Mouse (Mus musculus): ENCODE measurements around the gene Clec2e. TPM values are rescaled to one million over a fixed set of nuclear protein-coding genes. Genes with fewer than 3 reads are reported as not detected.
"Not testable (repeated sequence)": the region's sequence is repeated elsewhere in the genome, so short reads cannot be mapped to it uniquely, and the experiment has no call there.

Clec2e gene
- total and polyA plus RNA-seq, 3 experiments = not detected

DNA sequence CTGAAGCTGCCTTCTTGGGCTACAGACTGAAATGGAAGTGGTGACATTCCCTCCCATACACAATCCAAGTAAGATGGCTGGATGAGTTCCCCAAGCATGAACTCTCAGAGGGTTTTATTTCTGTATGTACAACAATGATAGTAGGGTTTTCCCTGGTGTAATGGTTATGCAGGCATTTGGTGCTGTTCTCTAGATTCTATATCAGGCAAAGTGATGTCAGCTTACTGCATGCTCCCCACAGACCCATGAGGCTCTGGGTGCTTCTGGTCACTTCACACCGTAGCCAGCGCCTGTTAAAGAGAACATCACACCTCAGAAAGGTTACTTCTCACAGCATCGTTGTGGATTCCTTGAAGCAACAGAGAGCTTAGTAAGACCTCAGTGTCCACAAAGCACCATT, 13.5 kb upstream of the Clec2e start:
- peak; percentile 28; the same call in 1 of the 2 replicates for TF ChIP-seq JUN (IDR thresholded peaks at IDR 0.05; ENCODE audit: insufficient read depth, low read depth, low read length)
- TF ChIP-seq MEF2A (IDR thresholded peaks at IDR 0.05; ENCODE audit: borderline replicate concordance, low read depth, low read length) = peak; percentile 93
- H3K79me2 ChIP-seq (replicated peaks; ENCODE audit: control insufficient read depth, extremely low read depth, insufficient read depth, poor library complexity, severe bottlenecking); H3K4me3 ChIP-seq (replicated peaks in 1 of 3; ENCODE audit: low read depth in 2 of 3, low read length in 2 of 3, poor library complexity in 1 of 3); H3K4me2 ChIP-seq (ENCODE audit: insufficient read depth, low read depth, poor library complexity, severe bottlenecking); H3K9me3 ChIP-seq (replicated peaks; ENCODE audit: low read length); H3K27me3 ChIP-seq (replicated peaks); in situ Hi-C loops (cut with MboI; ENCODE audit: low pct_ligation_motif_present, low pct_unique_long_range_greater_than_20kb, low sequenced_read_pairs); dilution Hi-C loops (cut with MboI; ENCODE audit: extremely low pct_ligation_motif_present, extremely low pct_unique_long_range_greater_than_20kb, low sequenced_read_pairs); H3K36me3 ChIP-seq (replicated peaks in 1 of 2; ENCODE audit: control insufficient read depth in 1 of 2, insufficient read depth in 1 of 2, low read length in 1 of 2); H3K27ac ChIP-seq (ENCODE audit: insufficient read depth, low read depth): not testable (repeated sequence)
- DNase-seq (ENCODE audit: extremely low read depth) = peak; percentile 18
- H3K4me1 ChIP-seq (ENCODE audit: control insufficient read depth in 1 of 2, insufficient read depth in 2 of 2) = peaks cover 9 to 26% of the 10 kb centered on the region in 2 experiments
- H3K9ac ChIP-seq (ENCODE audit: insufficient read depth, low read depth) = 0 out of 2 replicates have a peak overlapping the region, but pooled peaks have one; percentile 6

DNA sequence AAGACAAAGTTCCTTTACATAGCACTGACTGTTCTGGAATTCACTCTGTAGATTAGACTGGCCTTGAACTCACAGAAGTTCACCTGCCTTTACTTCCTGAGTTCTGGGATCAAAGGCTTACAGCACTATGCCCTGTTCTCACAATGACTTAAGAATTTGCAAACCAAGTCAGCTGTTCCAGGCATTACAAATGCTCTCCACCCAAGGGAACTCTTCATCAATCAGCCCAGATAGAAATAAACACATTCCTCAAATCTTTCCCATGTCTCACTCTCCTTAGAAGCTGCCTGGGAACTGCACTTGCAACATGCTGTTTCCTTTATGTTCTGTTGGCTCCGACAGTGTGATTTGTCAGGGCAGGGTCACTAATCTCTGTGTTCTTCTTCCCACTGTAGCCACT, 13.1 kb upstream of the Clec2e start:
- H3K4me1 ChIP-seq (ENCODE audit: control insufficient read depth in 1 of 2, insufficient read depth in 2 of 2) = peaks cover 9 to 26% of the 10 kb centered on the region in 2 experiments
- H3K36me3 ChIP-seq (replicated peaks in 1 of 2; ENCODE audit: control insufficient read depth in 1 of 2, insufficient read depth in 1 of 2, low read length in 1 of 2) = no peaks in the 10 kb centered on the region
- H3K27ac ChIP-seq (ENCODE audit: insufficient read depth, low read depth) = no peak overlapping the region
- H3K27me3 ChIP-seq (replicated peaks) = no peaks in the 10 kb centered on the region
- no peak for DNase-seq (ENCODE audit: extremely low read depth)
- no peak overlapping the region for H3K4me3 ChIP-seq (replicated peaks in 1 of 3; ENCODE audit: low read depth in 2 of 3, low read length in 2 of 3, poor library complexity in 1 of 3)
- no peaks in the 10 kb centered on the region for H3K9me3 ChIP-seq (replicated peaks; ENCODE audit: low read length)
- no peak for TF ChIP-seq USF1 (IDR thresholded peaks at IDR 0.05; ENCODE audit: low read depth, low read length)
- TF ChIP-seq JUN (IDR thresholded peaks at IDR 0.05; ENCODE audit: insufficient read depth, low read depth, low read length) = no peak
- TF ChIP-seq USF2 (conservative IDR thresholded peaks at IDR 0.05; ENCODE audit: low read depth, low read length) = no peak
- no peak for TF ChIP-seq NELFE (IDR thresholded peaks at IDR 0.05; ENCODE audit: low read depth, low read length)
- no peak for TF ChIP-seq RCOR1 (conservative IDR thresholded peaks at IDR 0.05; ENCODE audit: low read depth, low read length)
- TF ChIP-seq EP300 (IDR thresholded peaks at IDR 0.05; ENCODE audit: low read length) = no peak
- H3K9ac ChIP-seq (ENCODE audit: insufficient read depth, low read depth) = 0 out of 2 replicates have a peak overlapping the region, but pooled peaks have one; percentile 6
- dilution Hi-C loops (cut with MboI; ENCODE audit: extremely low pct_ligation_motif_present, extremely low pct_unique_long_range_greater_than_20kb, low sequenced_read_pairs) (no loop called here), in situ Hi-C loops (cut with MboI; ENCODE audit: low pct_ligation_motif_present, low pct_unique_long_range_greater_than_20kb, low sequenced_read_pairs) (no loop called here)
- H3K4me2 ChIP-seq (ENCODE audit: insufficient read depth, low read depth, poor library complexity, severe bottlenecking) = no peak overlapping the region
- no peaks in the 10 kb centered on the region for H3K79me2 ChIP-seq (replicated peaks; ENCODE audit: control insufficient read depth, extremely low read depth, insufficient read depth, poor library complexity, severe bottlenecking)

DNA sequence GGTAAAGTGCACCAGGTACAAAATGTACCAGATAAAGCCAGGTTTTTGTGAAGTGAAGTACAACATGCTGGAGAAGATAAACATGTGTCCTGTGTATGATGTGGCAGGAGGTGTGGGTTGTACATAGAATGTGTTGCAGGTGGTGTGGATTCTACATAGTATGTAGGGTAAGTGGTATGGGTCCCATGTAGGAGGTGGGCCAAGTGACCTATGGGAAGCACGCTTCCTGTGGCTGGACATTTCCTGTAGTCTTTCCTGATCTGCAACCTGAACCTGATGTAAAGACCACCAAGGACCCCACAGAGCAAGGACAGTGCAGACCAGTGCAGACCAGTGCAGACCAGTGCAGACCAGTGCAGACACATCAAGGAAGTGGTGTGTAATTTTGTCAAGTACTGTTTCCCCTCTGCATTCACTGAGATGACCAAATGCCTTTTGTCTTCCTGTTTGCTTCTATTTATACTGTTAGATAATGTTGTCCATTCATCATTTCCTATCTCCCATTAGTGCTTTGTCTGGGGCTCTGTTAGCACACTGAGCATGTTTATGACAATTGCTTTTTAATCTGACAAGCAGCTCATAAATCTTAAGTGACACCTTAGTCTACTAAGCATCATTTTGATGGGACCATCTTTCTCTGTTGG, 12.4 kb upstream of the Clec2e start:
- no peak overlapping the region for H3K4me2 ChIP-seq (ENCODE audit: insufficient read depth, low read depth, poor library complexity, severe bottlenecking)

More for the DNA sequence above, 12.4 kb upstream of the Clec2e start:
- no peaks in the 10 kb centered on the region for H3K79me2 ChIP-seq (replicated peaks; ENCODE audit: control insufficient read depth, extremely low read depth, insufficient read depth, poor library complexity, severe bottlenecking)
- DNase-seq (ENCODE audit: extremely low read depth) = no peak
- no peak overlapping the region for H3K27ac ChIP-seq (ENCODE audit: insufficient read depth, low read depth)
- no peaks in the 10 kb centered on the region for H3K9me3 ChIP-seq (replicated peaks; ENCODE audit: low read length)
- no peaks in the 10 kb centered on the region for H3K27me3 ChIP-seq (replicated peaks)
- dilution Hi-C loops (cut with MboI; ENCODE audit: extremely low pct_ligation_motif_present, extremely low pct_unique_long_range_greater_than_20kb, low sequenced_read_pairs) (no loop called here), in situ Hi-C loops (cut with MboI; ENCODE audit: low pct_ligation_motif_present, low pct_unique_long_range_greater_than_20kb, low sequenced_read_pairs) (no loop called here)
- no peak for TF ChIP-seq NRF1 (IDR thresholded peaks at IDR 0.05; ENCODE audit: low read depth, low read length)
- peaks cover 9 to 29% of the 10 kb centered on the region in 2 experiments for H3K4me1 ChIP-seq (ENCODE audit: control insufficient read depth in 1 of 2, insufficient read depth in 2 of 2)
- H3K9ac ChIP-seq (ENCODE audit: insufficient read depth, low read depth) = no peak overlapping the region
- H3K36me3 ChIP-seq (replicated peaks in 1 of 2; ENCODE audit: control insufficient read depth in 1 of 2, insufficient read depth in 1 of 2, low read length in 1 of 2) = no peaks in the 10 kb centered on the region
- no peak overlapping the region for H3K4me3 ChIP-seq (replicated peaks in 1 of 3; ENCODE audit: low read depth in 2 of 3, low read length in 2 of 3, poor library complexity in 1 of 3)
